Mouse (Mus musculus) limb, embryonic 10.5 days (tissue): ENCODE data around the gene Hdgfl2. TPM values are rescaled to one million over a fixed set of nuclear protein-coding genes. Genes with fewer than 3 reads are reported as not detected.

Experiments used
- DNase-seq: peaks from one replicate; pipeline ENCODE4 v3.0.0-alpha.2; 2017; ENCODE audit warnings: low spot score
- H3K27ac ChIP-seq: fragments of 300-500 bp; sonication (generic); 2 replicates; pipeline ENCODE4 v1.5.1; 2016; ENCODE audit warnings: mild to moderate bottlenecking
- H3K27me3 ChIP-seq: fragments of 300-500 bp; sonication (generic); 2 replicates; pipeline ENCODE4 v1.6.1; 2016; ENCODE audit warnings: low read depth, mild to moderate bottlenecking; ENCODE audit not compliant: poor library complexity, severe bottlenecking
- H3K36me3 ChIP-seq: fragments of 300-500 bp; sonication (generic); 2 replicates; pipeline ENCODE4 v1.6.1; 2016; ENCODE audit warnings: mild to moderate bottlenecking, moderate library complexity
- H3K4me1 ChIP-seq: fragments of 300-500 bp; sonication (generic); 2 replicates; pipeline ENCODE4 v1.6.1; 2016
- H3K4me3 ChIP-seq: fragments of 300-500 bp; sonication (generic); 2 replicates; pipeline ENCODE4 v1.5.1; 2016; ENCODE audit warnings: mild to moderate bottlenecking, moderate library complexity
- H3K9me3 ChIP-seq: fragments of 300-500 bp; sonication (generic); replicated peaks from 2 replicates; pipeline ENCODE4 v1.6.1; 2016; ENCODE audit warnings: mild to moderate bottlenecking
- WGBS: fragments of 180-500 bp; shearing (Covaris S2); methylation state at CpG from one replicate; pipeline ENCODE4 v1.1.7; 2016; 5-methylcytosine and 5-hydroxymethylcytosine counted together
- polyA plus RNA-seq: library from polyadenylated mRNA; unstranded; fragments of >200 nt; fragmentation: Nextera tagmentation; extraction: Ambion mirVana; gene quantifications from 2 replicates; pipeline ENCODE4 v1.2.1, GENCODE M21; 2016

The Hdgfl2 gene
- polyA plus RNA-seq, 1 experiment from 2014 or later = 205 TPM

DNA sequence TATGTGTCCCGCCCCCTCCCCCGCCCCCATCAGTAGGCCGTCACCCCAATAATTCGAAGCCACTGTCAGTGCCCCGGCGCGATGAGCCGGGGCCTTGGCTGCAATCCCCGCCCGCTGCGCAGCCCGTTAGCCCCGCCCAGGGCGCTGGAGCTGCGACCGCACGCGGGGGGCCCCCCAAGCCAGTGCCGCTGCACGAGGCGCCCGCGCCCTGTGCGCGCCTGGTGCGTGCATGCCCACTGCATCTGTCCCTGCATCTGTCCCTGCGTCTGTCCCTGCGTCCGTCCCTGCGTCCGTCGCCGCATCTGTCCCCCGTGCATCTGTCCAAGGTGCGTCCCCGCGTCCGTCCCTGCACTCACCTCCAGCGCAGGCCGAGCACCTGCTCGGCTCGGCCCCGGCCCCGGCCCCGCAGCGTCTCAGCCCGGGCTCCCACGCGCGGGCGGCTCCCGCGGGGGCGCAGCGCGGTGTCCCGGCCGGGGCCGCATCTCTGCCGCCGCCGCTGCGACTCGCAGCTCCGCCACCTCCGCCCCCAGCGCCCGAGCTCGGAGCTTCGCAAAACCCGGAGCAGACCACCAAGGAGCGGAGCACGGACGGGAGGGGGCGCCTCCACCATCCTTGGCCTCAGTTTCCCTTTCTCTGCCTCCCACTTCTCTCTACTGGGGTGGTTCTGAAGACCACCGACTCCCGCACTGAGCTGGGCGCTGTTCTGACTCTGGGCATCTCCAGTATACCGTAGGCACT is 60.6 kb downstream of the Hdgfl2 start, which contains the start of gene Sema6b:
Sema6b (minus strand) TSS at position 486 of the 738 bp plus-strand sequence.
- H3K4me3 ChIP-seq = peak within 1 kb of the TSS; percentile 73
- peak within 1 kb of the TSS; percentile 31 for H3K27ac ChIP-seq
- no peaks in the 10 kb centered on the region for H3K36me3 ChIP-seq
- WGBS = 2% methylated on average over 79 of the region's 79 CpGs
- H3K27me3 ChIP-seq = peaks cover 100% of the 10 kb centered on the region
- peak; percentile 85 for DNase-seq
- peaks cover 47% of the 10 kb centered on the region for H3K4me1 ChIP-seq
- H3K9me3 ChIP-seq = no peaks in the 10 kb centered on the region

DNA sequence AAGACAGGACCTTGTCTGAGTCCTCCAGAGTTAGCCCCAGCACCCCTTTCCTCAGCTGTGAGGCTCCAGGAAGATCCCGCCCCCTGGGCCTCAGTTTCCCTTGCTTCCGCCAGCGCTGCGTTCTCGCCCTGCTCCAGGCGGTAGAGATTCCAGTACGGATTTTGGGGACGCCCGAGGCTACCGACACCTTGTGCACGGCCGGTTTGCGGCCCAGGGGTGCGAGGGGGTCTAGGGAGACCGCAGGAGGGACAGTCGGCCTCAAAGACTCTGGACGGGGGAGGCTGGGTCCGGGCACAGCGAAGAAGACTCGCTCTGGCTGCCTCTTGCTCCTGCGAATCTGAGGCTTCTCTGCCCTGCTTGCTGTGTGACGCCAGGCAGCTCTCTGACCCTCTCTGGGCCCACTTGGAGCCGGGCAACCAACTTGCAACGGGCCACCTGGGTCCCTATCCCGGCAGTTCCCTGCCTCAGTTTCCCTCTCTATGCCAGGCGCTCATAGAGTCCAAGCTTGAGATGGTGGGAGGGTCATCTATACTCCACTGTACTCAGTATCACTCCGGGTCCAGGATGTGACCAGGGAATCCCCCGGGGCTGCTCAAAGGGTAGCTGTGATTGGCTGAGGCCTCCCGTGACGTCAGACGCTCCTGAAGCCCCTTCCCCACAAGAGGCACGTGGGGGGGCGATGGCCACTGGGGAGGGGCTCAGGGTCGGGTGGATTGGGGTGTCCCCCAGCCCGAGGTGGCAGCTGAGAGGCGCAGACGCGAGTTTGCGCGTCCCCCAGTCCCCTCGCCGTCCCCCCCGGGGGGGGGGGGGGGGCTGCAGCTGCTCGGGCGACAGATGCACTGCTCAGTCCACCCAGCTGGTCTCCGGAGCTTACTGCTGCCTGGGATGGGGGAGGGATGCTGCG is 62.5 kb downstream of the Hdgfl2 start:
- Histone ChIP-seq H3K27me3 (peaks cover 100% of the 10 kb centered on the region), H3K4me1 (peaks cover 47% of the 10 kb centered on the region), H3K36me3 (no peaks in the 10 kb centered on the region), H3K9me3 (no peaks in the 10 kb centered on the region), H3K4me3 (peak overlapping the region; percentile 53), H3K27ac (peak overlapping the region; percentile 38)
- under 1% methylated on average over 35 of the region's 47 CpGs for WGBS
- DNase-seq = peak; percentile 77

DNA sequence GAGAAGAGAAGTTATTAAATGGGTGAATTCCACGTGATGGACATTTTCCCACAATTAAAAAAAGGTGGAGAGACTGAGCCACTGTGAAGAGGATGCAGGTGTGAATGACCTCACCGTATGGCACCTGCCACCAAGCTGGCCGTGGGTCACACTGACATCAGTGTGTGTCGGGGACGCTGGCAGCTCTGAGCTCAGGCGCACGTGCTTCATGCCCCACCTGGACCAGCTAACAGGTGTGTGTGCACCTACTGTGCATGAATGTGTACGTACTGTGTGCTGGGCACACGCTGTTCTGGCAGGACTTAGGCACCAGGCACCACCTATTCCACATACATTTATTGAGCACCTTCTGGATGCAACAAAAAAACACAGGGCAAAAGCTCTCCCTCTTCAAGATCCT is 65.1 kb downstream of the Hdgfl2 start:
- Histone ChIP-seq H3K9me3 (no peaks in the 10 kb centered on the region), H3K27me3 (peaks cover 100% of the 10 kb centered on the region), H3K4me1 (peaks cover 42% of the 10 kb centered on the region), H3K4me3 (no peak overlapping the region), H3K36me3 (no peaks in the 10 kb centered on the region), H3K27ac (no peak overlapping the region)
- DNase-seq = no peak
- 72% methylated on average over 9 of the region's 9 CpGs for WGBS

DNA sequence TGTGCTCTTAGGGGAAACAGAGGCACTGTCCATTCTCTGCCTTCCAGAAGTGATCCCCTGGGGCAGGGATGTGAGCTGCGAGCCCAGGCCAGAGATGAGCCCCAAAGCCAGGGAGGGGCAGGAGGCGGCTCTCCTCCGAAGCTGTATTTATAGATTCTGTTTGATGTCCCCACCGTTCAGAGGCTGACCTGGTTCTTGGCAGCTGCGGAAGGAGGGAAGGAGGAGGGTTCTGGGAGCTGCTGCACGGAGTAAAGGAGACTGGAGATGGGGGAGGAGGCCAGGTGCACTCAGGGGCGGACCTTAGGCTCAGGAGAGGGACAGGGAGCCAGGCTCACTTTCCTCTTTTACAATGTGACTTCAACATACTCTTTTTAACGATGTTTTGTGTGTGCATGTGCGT is 66.7 kb downstream of the Hdgfl2 start:
- DNase-seq = no peak
- Histone ChIP-seq H3K27ac (no peak overlapping the region), H3K4me3 (no peak overlapping the region), H3K36me3 (no peaks in the 10 kb centered on the region), H3K4me1 (peaks cover 30% of the 10 kb centered on the region), H3K9me3 (no peaks in the 10 kb centered on the region), H3K27me3 (peaks cover 100% of the 10 kb centered on the region)
- 13% methylated on average over 9 of the region's 9 CpGs for WGBS

DNA sequence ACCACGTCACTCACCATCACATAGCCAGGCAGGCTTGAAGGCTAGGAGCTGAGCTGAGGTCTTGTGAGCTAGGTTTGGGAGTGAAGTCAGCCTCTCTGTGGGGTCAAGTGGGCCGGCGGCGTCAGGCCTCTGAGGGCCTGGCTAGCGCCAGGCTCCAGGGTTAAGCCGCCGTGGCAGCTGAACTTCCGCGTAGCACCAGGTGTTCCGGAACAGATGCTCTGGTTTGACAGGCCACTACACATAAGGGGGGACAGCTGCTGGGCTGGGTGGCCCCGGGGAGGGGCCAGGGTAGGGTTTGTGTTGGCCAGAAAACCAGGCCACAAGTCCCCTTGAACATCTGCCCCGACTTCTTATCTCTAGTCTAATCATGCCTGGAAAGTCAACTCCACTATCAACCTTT is 68.0 kb downstream of the Hdgfl2 start:
- H3K36me3 ChIP-seq = no peaks in the 10 kb centered on the region
- H3K27ac ChIP-seq = no peak overlapping the region
- no peaks in the 10 kb centered on the region for H3K9me3 ChIP-seq
- peaks cover 98% of the 10 kb centered on the region for H3K27me3 ChIP-seq
- DNase-seq = no peak
- no peak overlapping the region for H3K4me3 ChIP-seq
- 59% methylated on average over 12 of the region's 12 CpGs for WGBS
- peaks cover 17% of the 10 kb centered on the region for H3K4me1 ChIP-seq

DNA sequence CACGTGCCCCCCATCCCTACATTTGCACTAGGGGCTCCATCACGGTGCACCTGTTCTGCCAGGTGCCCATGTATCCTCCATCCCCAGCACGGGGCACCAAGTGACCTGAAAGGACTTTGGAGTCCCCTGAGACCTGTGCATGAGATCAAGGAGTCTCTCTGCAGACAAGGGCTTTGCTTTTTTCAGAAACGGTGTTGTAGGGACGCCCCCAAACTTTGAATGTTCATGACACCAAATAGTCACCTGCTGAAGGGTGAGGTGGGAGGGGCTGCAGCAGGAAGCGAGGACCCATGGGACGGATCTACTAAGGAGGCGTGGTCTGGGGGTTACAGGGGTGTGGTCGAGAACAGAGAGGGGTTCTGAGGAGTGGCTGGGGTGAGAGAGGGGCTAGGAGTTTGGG is 68.8 kb downstream of the Hdgfl2 start:
- peaks cover 14% of the 10 kb centered on the region for H3K4me1 ChIP-seq
- H3K9me3 ChIP-seq = no peaks in the 10 kb centered on the region
- WGBS = 20% methylated on average over 9 of the region's 9 CpGs
- no peak for DNase-seq
- H3K27me3 ChIP-seq = peaks cover 97% of the 10 kb centered on the region
- H3K36me3 ChIP-seq = no peaks in the 10 kb centered on the region
- H3K4me3 ChIP-seq = peak overlapping the region; percentile 32; the same call in 1 of the 2 replicates
- H3K27ac ChIP-seq = no peak overlapping the region

DNA sequence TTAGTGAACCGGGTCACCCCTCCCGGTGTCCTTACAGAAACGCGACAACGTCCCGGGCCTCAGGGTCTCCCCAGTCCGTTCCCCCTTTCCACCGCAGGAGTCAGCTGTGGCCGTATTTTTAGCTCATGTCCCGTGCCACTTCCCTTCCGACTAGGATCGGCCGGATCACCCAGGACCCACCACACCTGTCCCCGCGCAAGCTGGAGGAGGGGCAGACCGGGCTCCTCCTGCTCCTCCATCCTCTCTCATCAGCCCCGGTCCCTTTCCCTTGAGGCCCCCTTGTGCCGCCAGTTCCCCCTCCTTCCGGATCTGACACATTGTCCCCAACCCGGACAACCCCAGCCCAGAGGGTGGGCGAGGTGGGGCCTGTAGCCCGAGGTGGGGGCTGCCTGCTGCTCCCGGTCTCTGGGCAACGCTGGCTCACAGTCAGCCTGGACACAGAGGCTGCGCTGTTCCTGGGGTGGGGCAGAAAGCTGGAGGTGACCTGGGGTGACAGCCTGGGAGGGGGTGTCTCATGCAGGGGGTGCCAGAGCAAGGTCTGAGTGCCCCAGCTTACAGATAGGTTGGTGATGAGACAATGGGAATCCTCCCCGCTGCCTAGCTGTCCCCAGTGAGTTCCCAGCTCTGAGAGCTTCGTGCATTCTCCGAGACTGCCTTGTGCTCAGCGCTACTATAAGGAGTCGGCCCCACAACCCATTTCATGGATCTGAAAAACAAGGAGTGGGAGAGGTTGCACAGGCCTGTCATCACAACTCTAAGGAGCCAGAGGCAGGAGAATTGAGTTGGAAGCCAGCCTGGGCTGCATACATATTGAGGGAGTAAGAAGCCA is 69.6 kb downstream of the Hdgfl2 start:
- H3K9me3 ChIP-seq = no peaks in the 10 kb centered on the region
- peaks cover 97% of the 10 kb centered on the region for H3K27me3 ChIP-seq
- H3K36me3 ChIP-seq = no peaks in the 10 kb centered on the region
- no peak for DNase-seq
- 2% methylated on average over 30 of the region's 30 CpGs for WGBS
- H3K27ac ChIP-seq = 0 out of 2 replicates have a peak overlapping the region, but pooled peaks have one; percentile 9
- peak overlapping the region; percentile 32 for H3K4me3 ChIP-seq
- peaks cover 21% of the 10 kb centered on the region for H3K4me1 ChIP-seq

DNA sequence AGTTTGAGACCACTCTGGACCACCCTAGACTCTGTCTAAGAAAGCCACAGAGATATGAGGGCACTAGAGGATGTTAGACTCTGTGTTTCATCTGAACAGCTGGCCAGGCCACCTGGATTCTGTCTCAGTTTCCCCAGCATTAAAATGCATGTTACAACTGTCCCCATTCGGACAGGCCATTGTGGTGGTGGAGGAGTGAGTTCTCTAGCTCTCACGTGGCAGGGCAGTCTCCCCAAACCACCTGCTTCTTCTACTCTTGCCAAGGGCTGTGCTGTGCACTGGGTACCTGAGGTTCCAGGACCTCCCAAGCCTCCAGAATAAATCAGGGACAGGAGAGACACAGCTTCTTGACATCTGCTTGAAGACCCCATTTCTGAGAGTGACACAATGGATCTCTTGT is 70.5 kb downstream of the Hdgfl2 start:
- H3K4me1 ChIP-seq = peaks cover 21% of the 10 kb centered on the region
- 46% methylated on average over 2 of the region's 2 CpGs for WGBS
- no peaks in the 10 kb centered on the region for H3K9me3 ChIP-seq
- no peak overlapping the region for H3K4me3 ChIP-seq
- peaks cover 95% of the 10 kb centered on the region for H3K27me3 ChIP-seq
- no peaks in the 10 kb centered on the region for H3K36me3 ChIP-seq
- no peak for DNase-seq
- H3K27ac ChIP-seq = no peak overlapping the region

Other genes with a start within 250 kb of the Hdgfl2 start
- gene Zfp119a, start 200.7 kb upstream of the Hdgfl2 start, polyA plus RNA-seq = 7.3 and 9.5 TPM in 2 replicates
- gene Zfp959, start 187.5 kb upstream of the Hdgfl2 start, polyA plus RNA-seq = 13.2 and 15.5 TPM in 2 replicates
- 3.9 and 5.0 TPM in 2 replicates for gene Zfp119b, start 130.1 kb upstream of the Hdgfl2 start, polyA plus RNA-seq
- gene Ebi3, start 127.0 kb upstream of the Hdgfl2 start, polyA plus RNA-seq = 0.90 and 1.1 TPM in 2 replicates
- gene Yju2, start 120.5 kb upstream of the Hdgfl2 start, polyA plus RNA-seq = 27.7 and 28.5 TPM in 2 replicates
- gene Shd, start 109.2 kb upstream of the Hdgfl2 start, polyA plus RNA-seq = 23.6 and 39.7 TPM in 2 replicates
- 44.0 and 56.6 TPM in 2 replicates for gene Fsd1, start 93.1 kb upstream of the Hdgfl2 start, polyA plus RNA-seq
- 6.4 and 7.3 TPM in 2 replicates for gene Stap2, start 74.0 kb upstream of the Hdgfl2 start, polyA plus RNA-seq
- 115 and 130 TPM in 2 replicates for gene Mpnd, start 73.9 kb upstream of the Hdgfl2 start, polyA plus RNA-seq
- 181 and 187 TPM in 2 replicates for gene Sh3gl1, start 43.0 kb upstream of the Hdgfl2 start, polyA plus RNA-seq
- 54.7 and 60.2 TPM in 2 replicates for gene Chaf1a, start 39.2 kb upstream of the Hdgfl2 start, polyA plus RNA-seq
- 33.3 and 40.3 TPM in 2 replicates for gene Ubxn6, start 4.6 kb upstream of the Hdgfl2 start, polyA plus RNA-seq
- 0.08 and 0.10 TPM in 2 replicates for gene Plin4, start 30.2 kb downstream of the Hdgfl2 start, polyA plus RNA-seq
- 0.21 and 0.36 TPM in 2 replicates for gene Plin5, start 38.0 kb downstream of the Hdgfl2 start, polyA plus RNA-seq
- 0.23 TPM in 1 of 2 replicates, not detected in the other for gene Lrg1, start 42.4 kb downstream of the Hdgfl2 start, polyA plus RNA-seq
- 0.88 and 1.0 TPM in 2 replicates for gene Sema6b, start 60.7 kb downstream of the Hdgfl2 start, polyA plus RNA-seq
- gene Tnfaip8l1, start 82.8 kb downstream of the Hdgfl2 start, polyA plus RNA-seq = 6.1 and 10.6 TPM in 2 replicates
- 78.0 and 80.7 TPM in 2 replicates for gene Mydgf, start 104.3 kb downstream of the Hdgfl2 start, polyA plus RNA-seq
- gene Dpp9, start 139.3 kb downstream of the Hdgfl2 start, polyA plus RNA-seq = 44.5 and 44.8 TPM in 2 replicates
- 12.2 and 14.6 TPM in 2 replicates for gene Fem1a, start 177.2 kb downstream of the Hdgfl2 start, polyA plus RNA-seq
- gene Ticam1, start 197.2 kb downstream of the Hdgfl2 start, polyA plus RNA-seq = 3.0 TPM in 2 replicates
- gene Plin3, start 213.2 kb downstream of the Hdgfl2 start, polyA plus RNA-seq = 78.2 and 89.7 TPM in 2 replicates
- not detected in 2 replicates for gene Arrdc5, start 220.7 kb downstream of the Hdgfl2 start, polyA plus RNA-seq
- 316 and 336 TPM in 2 replicates for gene Uhrf1, start 223.7 kb downstream of the Hdgfl2 start, polyA plus RNA-seq
- gene Kdm4b, start 246.4 kb downstream of the Hdgfl2 start, polyA plus RNA-seq = 37.7 and 46.8 TPM in 2 replicates